Mouse (Mus musculus): ENCODE data around the gene Tmem159.

- TF ChIP-seq CTCF (IDR thresholded peaks at IDR 0.05; ENCODE audit: borderline replicate concordance, insufficient read depth, low read length) (no peak), POLR2A (IDR thresholded peaks at IDR 0.05; ENCODE audit: low read depth, low read length) (no peak)
Observed at GRCm38 (mm10) chr7:120126976-120127685, 25.0 kb downstream of the Tmem159 start.

All from embryonic fibroblast, embryonic 13.5 days (primary cell).